Comparison of ENCODE assay signal across 29 mouse cellular contexts in genomic region chr10:38516636-38517035, GRCm38 (mm10).
A peak's percentile ranks its signal among the peaks of the same experiment; 100 is the strongest.
DNase-seq lines count a peak whose midpoint lies in the region; ATAC-seq and TF ChIP-seq lines count a peak whose summit lies in the region.
"Had no signal": no experiment of that assay in that cellular context is flagged by ENCODE, and none has a peak within 500 bp of the region (broad histone marks: within the 10 kb centered on the region; RNA-seq: fewer than 3 reads in every experiment).

No protein-coding gene starts in this region.

- no peak overlapping the region for H3K4me3 ChIP-seq in embryonic fibroblast, embryonic 13.5 days (ENCODE audit: insufficient read depth, low read length)
- no peak overlapping the region for H3K4me3 ChIP-seq in hindbrain, embryonic 12.5 days
- H3K4me3 ChIP-seq: forebrain, embryonic 12.5 days; forebrain, embryonic 15.5 days; gastrocnemius, adult 2 months; hindbrain, embryonic 10.5 days had no signal

- WGBS in hindbrain, embryonic 12.5 days, result 70% methylated on average over 2 of the region's 2 CpGs

- peak overlapping the region; percentile 94 for H3K27ac ChIP-seq in embryonic fibroblast, embryonic 13.5 days (ENCODE audit: insufficient read depth, low read length)
- no peak overlapping the region for H3K27ac ChIP-seq in hindbrain, embryonic 12.5 days
- H3K27ac ChIP-seq: forebrain, embryonic 12.5 days; forebrain, embryonic 15.5 days; gastrocnemius, adult 2 months; hindbrain, embryonic 10.5 days; hindbrain, embryonic 14.5 days; hindbrain, postnatal 0 days had no signal

- TF ChIP-seq POLR2A in embryonic fibroblast, embryonic 13.5 days (IDR thresholded peaks at IDR 0.05; ENCODE audit: low read depth, low read length), result no peak

- no peaks in the 10 kb centered on the region for H3K36me3 ChIP-seq in hindbrain, embryonic 12.5 days
- H3K36me3 ChIP-seq: forebrain, embryonic 12.5 days; forebrain, embryonic 15.5 days; hindbrain, embryonic 10.5 days had no signal

- no peak for DNase-seq in frontal cortex, postnatal 25 days (ENCODE audit: low spot score in 2 of 2)
- DNase-seq in Muller cell, postnatal 12 days (ENCODE audit: inconsistent ontology term), result peak; percentile 60
- peak; percentile 9 for DNase-seq in brain, adult 2 months (ENCODE audit: low read depth, low spot score)
- DNase-seq in liver, result no peak
- no peak for DNase-seq in cerebellum, adult 9-11 months
- DNase-seq: adrenal gland, adult 2 months; adrenal gland, postnatal 14 days; cerebellum, adult 11-12 months; cerebellum, adult 8-10 months; cerebellum, postnatal 14 days; embryo, embryonic 11 days; gastrocnemius, adult 2 months; gastrocnemius, postnatal 14 days; heart, adult 11 months; heart, postnatal 36 days; kidney, adult 18-20 months; kidney, adult 9 months had no signal

- ATAC-seq in frontal cortex, adult (ENCODE audit: low TSS enrichment), result peak; percentile 44; the same call in 1 of the 2 replicates
- ATAC-seq in hindbrain, embryonic 12.5 days (ENCODE audit: low FRiP score), result no peak
- ATAC-seq: CD4-positive, CD25-positive, alpha-beta regulatory T cell, adult 4 months; forebrain, embryonic 15.5 days; hindbrain, postnatal 0 days; inflammation-experienced regulatory T-cells, adult 6 months; intestine, embryonic 16.5 days had no signal

- H3K4me1 ChIP-seq in embryonic fibroblast, embryonic 13.5 days (ENCODE audit: control insufficient read depth, insufficient read depth, low read length), result no peaks in the 10 kb centered on the region; the same call in 1 of the 2 replicates
- no peaks in the 10 kb centered on the region for H3K4me1 ChIP-seq in hindbrain, embryonic 12.5 days
- H3K4me1 ChIP-seq: forebrain, embryonic 12.5 days; forebrain, embryonic 15.5 days; hindbrain, embryonic 10.5 days had no signal

- no peak overlapping the region for H3K9ac ChIP-seq in hindbrain, embryonic 12.5 days
- H3K9ac ChIP-seq: forebrain, embryonic 12.5 days; forebrain, embryonic 15.5 days; hindbrain, embryonic 14.5 days had no signal

- no peak overlapping the region for H3K4me2 ChIP-seq in hindbrain, embryonic 12.5 days (replicated peaks)
- H3K4me2 ChIP-seq: forebrain, embryonic 12.5 days; forebrain, embryonic 15.5 days; heart, embryonic 11.5 days; hindbrain, embryonic 14.5 days had no signal

- no peaks in the 10 kb centered on the region for H3K27me3 ChIP-seq in hindbrain, embryonic 12.5 days
- H3K27me3 ChIP-seq: forebrain, embryonic 12.5 days; forebrain, embryonic 15.5 days had no signal

- TF ChIP-seq CTCF in embryonic fibroblast, embryonic 13.5 days (IDR thresholded peaks at IDR 0.05; ENCODE audit: borderline replicate concordance, insufficient read depth, low read length), result no peak

- no peaks in the 10 kb centered on the region for H3K9me3 ChIP-seq in hindbrain, embryonic 12.5 days (replicated peaks)
- H3K9me3 ChIP-seq: forebrain, embryonic 12.5 days; forebrain, embryonic 15.5 days; hindbrain, embryonic 10.5 days had no signal

Comparison
In these comparisons a context has a peak if more than half of its experiments do, and no peak if none do; other contexts are left out.
1. DNase-seq: peak in Muller cell, postnatal 12 days (single experiment) and brain, adult 2 months (single experiment); none in frontal cortex, postnatal 25 days (0 of 2), liver (single experiment) and cerebellum, adult 9-11 months (single experiment).